Mouse (Mus musculus) thymus, postnatal 10 days (tissue): ENCODE results near the gene Bcl11a.
"Not testable (repeated sequence)": the region's sequence is repeated elsewhere in the genome, so short reads cannot be mapped to it uniquely, and the experiment has no call there.

ENCODE experiments used
- DNase-seq, 2 experiments: peaks; one replicate each; pipeline ENCODE4 v3.0.0; 2021; ENCODE audit warnings: low spot score in 2 of 2

Bcl11a gene

GRCm38 (mm10) chr11:24099215-24099614 is 21.4 kb downstream of the Bcl11a start:
- no peak for DNase-seq

- DNase-seq, result no peak
These were observed 22.0 kb downstream of the Bcl11a start for GRCm38 (mm10) chr11:24099886-24100293.

- DNase-seq, result no peak
These were observed 22.7 kb downstream of the Bcl11a start for GRCm38 (mm10) chr11:24100449-24101070.

GRCm38 (mm10) chr11:24101625-24102024 is 23.8 kb downstream of the Bcl11a start:
- DNase-seq, result no peak

GRCm38 (mm10) chr11:24102372-24102771 is 24.5 kb downstream of the Bcl11a start:
- no peak for DNase-seq

- no peak for DNase-seq
These were observed 25.4 kb downstream of the Bcl11a start for GRCm38 (mm10) chr11:24103128-24103742.

- DNase-seq, result no peak
These were observed 29.6 kb downstream of the Bcl11a start for GRCm38 (mm10) chr11:24107414-24107813.

- DNase-seq, result no peak
These were observed 31.1 kb downstream of the Bcl11a start for GRCm38 (mm10) chr11:24108974-24109373.

- DNase-seq, result no peak
These were observed 31.5 kb downstream of the Bcl11a start for GRCm38 (mm10) chr11:24109388-24109787.

- DNase-seq, result no peak
These were observed 32.3 kb downstream of the Bcl11a start for GRCm38 (mm10) chr11:24110113-24110512.

- DNase-seq, result no peak
These were observed 33.9 kb downstream of the Bcl11a start for GRCm38 (mm10) chr11:24111720-24112119.

GRCm38 (mm10) chr11:24115017-24115752 is 37.3 kb downstream of the Bcl11a start:
- DNase-seq, result no peak

GRCm38 (mm10) chr11:24116041-24116440 is 38.2 kb downstream of the Bcl11a start:
- DNase-seq, result no peak

GRCm38 (mm10) chr11:24116582-24117318 is 38.9 kb downstream of the Bcl11a start:
- no peak for DNase-seq

GRCm38 (mm10) chr11:24121136-24121535 is 43.3 kb downstream of the Bcl11a start:
- DNase-seq, result no peak

- DNase-seq, result no peak
These were observed 45.0 kb downstream of the Bcl11a start for GRCm38 (mm10) chr11:24122899-24123298.

GRCm38 (mm10) chr11:24123991-24124390 is 46.1 kb downstream of the Bcl11a start:
- DNase-seq, result no peak

- DNase-seq, result no peak
These were observed 47.2 kb downstream of the Bcl11a start for GRCm38 (mm10) chr11:24125098-24125497.

GRCm38 (mm10) chr11:24128001-24128400 is 50.1 kb downstream of the Bcl11a start:
- DNase-seq, result no peak

GRCm38 (mm10) chr11:24128880-24129279 is 51.0 kb downstream of the Bcl11a start:
- DNase-seq, result not testable (repeated sequence)

- no peak for DNase-seq
These were observed 51.7 kb downstream of the Bcl11a start for GRCm38 (mm10) chr11:24129358-24130185.
